Mouse (Mus musculus) large intestine, adult 2 months (tissue): ENCODE data around the gene Afmid. TPM values are rescaled to one million over a fixed set of nuclear protein-coding genes. Genes with fewer than 3 reads are reported as not detected.
"Not testable (repeated sequence)": the region's sequence is repeated elsewhere in the genome, so short reads cannot be mapped to it uniquely, and the experiment has no call there.

Experiments
- DNase-seq: peaks from one replicate; pipeline ENCODE4 v3.0.0-alpha.2; 2012; ENCODE audit warnings: low read depth, low spot score
- WGBS: fragments of 180-500 bp; shearing (Covaris S2); methylation state at CpG from one replicate; pipeline ENCODE4 v1.1.7; 2018; 5-methylcytosine and 5-hydroxymethylcytosine counted together
- polyA plus RNA-seq: library from polyadenylated mRNA; depleted of rRNA; stranded (reverse); fragments of >200 nt; gene quantifications from 2 replicates; pipeline ENCODE4 v1.2.3, GENCODE M21; 2012; rRNA removed

Afmid gene
- 9.3 and 13.5 TPM in 2 replicates for polyA plus RNA-seq

- no peak for DNase-seq
- WGBS = under 1% methylated on average over 34 of the region's 34 CpGs
These were observed at the start of gene Afmid, which contains the start of gene Tk1 for GRCm38 (mm10) chr11:117825333-117826101. Gene Afmid, plus strand, starts transcription at chr11:117825924. Gene Tk1, minus strand, starts transcription at chr11:117826092.

DNA sequence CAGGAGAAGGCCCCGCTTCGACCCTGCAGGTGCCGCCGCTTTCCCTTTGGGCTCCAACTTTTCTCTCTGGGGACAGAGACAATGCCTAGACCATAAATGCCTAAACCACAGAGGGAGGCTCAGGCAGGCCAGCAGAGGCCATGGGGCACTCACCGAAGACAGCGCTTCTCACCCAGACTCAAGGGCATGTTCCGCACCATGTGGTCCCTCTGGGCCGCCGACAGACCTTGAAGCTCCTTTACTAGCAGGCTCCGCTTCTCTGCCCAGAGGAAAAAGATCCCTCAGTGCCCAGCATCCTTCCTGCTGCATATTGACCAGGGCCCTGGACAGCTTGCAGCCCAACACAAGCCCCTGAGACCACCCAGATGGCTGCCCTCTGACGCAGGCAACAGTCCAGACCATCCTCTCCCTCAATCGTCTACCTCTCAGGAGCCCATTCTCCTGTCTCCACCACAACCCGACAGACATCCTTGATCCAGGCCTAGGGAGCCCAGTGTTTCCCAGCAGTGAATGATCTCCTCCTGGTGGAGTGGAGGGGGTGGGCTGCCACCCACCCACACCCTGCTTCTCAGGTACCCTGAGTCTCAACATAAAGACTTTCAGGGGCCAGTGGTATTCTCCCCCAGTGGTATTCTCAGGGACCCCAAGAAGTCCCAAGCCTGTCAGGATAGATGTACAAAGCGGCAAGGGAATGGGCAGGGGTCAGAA lies 49.5 kb upstream of the Afmid start:
- 93% methylated on average over 14 of the region's 14 CpGs for WGBS
- no peak for DNase-seq

DNA sequence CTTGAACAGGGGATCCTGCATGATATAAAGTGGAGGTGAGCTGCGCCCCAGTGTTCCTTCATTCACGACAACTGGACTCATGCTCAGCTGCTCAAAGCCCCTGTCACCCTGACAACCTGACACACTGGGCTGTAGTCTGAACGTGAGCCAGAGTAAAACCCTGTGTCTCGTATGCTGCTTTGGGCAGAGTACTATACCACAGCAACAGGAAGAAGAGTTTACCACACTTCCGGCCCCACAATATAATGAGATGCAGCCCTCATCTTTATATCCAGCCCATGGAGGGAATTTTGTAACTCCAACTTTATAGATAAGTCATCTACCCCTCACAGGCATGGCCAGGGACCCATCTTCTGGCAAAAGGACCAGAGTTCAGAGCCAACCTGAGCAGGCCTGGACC lies 48.6 kb upstream of the Afmid start:
- no peak for DNase-seq
- WGBS = 92% methylated on average over 5 of the region's 5 CpGs

DNA sequence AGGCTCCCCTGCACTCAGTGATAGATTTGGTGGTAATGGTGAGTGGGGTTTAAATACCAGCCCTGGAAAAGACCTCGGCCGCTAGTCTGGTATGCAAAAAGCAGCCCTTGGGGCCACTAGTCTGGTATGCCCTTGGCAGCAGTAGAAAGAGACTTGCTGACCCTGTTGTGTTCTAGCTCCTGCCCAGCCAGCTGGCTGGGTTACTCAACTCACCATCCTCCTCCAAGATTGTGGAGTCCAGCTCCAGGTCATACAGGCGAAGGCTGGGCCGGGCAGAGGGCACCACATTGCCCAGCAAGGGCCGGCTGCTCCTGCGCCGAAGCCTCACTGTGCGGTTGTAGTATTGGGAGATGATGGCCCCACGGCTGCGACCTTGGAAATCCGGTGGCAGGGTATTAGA lies 47.7 kb upstream of the Afmid start:
- DNase-seq = no peak
- 94% methylated on average over 11 of the region's 11 CpGs for WGBS

DNA sequence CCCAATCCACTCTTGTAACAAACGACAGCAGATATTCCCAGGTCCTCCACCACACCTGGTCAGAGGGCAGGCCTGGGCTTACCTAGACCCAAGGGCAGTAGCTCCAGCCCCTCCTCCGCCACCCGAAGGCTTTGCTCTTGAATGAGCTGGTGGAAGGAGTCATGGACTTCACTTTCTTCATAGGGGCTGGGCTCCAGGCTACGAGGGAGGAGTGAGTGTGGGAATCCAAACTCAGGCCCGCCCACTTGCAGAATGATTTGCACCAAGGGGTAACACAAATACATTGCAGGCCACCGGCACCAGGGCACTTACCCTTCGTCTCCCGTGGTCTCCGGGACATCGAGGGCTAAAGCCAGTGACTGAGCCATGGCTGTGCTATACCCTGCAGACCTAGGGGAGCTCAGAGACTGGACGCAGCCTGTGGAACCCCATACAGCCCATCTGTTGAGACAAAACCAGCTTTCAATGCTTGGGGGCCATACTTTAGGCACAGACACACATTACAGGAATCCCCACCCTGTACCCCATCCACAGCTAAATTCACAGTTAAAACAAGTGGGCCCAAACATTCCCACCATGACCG lies 46.8 kb upstream of the Afmid start:
- DNase-seq = no peak

GRCm38 (mm10) chr11:117779434-117780198 lies 46.1 kb upstream of the Afmid start:
- peak; percentile 43 for DNase-seq
- WGBS = 2% methylated on average over 38 of the region's 38 CpGs

More for the DNA sequence above, 46.8 kb upstream of the Afmid start:
- 24% methylated on average over 12 of the region's 12 CpGs for WGBS

- WGBS = 3% methylated on average over 17 of the region's 17 CpGs
- peak; percentile 45 for DNase-seq
These were observed 45.6 kb upstream of the Afmid start for GRCm38 (mm10) chr11:117780199-117780515.

DNA sequence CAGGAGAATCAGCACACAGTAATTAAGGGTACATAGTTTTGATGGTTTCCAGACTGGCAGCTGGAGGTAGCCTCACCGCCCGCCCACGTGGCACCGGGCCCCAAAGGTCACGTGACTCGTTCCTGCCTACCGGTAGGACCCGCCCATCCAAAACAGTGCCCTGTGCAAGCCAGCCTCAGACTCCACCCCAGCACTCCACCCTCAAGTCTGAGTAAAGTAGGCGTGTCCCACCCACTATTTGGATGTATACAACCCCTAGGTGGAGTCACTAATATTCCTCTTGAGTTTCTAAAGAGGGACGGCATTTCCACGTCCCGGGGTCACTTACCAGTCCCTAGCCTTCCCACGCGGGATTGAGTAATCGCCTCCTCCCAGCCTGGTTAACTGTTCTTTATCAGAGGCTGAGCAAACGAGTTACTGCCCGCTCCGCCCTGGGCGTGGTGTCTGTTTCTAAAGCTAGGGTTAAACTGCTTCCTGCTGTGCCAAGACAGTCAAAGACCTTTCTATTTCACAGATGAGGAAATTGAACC lies 45.1 kb upstream of the Afmid start:
- 2% methylated on average over 19 of the region's 19 CpGs for WGBS
- peak; percentile 96 for DNase-seq

DNA sequence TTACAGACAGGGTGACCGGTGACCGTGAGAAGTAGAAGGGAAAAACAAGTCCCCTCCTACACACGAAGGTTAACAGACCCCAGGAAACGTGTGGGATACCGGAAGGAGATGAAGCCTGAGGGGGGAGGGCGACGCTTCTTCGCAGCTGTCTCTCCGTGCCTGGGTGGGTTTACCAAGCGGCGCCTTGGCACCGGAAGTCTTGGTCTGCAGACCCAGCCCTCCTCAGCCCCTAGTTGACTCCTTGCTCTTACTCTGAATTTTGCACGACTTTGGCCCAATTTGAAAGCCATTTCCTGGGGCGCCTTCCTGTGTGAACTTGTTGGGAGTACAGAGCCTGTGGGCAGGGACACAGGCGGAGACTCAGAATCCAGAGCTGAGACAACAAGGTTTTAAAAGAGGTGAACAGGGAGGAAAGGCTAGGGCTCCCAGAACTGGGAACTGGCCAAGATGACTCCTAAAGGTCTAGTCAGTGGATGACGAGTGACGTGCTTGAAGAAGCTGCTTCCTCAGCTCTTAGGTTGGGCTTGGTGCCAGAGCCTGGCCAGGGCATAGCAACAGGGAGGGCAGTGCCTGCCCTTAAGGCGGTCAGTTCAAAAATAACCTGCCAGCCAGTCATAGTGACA lies 44.4 kb upstream of the Afmid start:
- WGBS = 8% methylated on average over 18 of the region's 18 CpGs
- peak; percentile 77 for DNase-seq

GRCm38 (mm10) chr11:117781993-117782704 lies 43.6 kb upstream of the Afmid start, which contains the start of the genes Tmc8 and Tmc6:
Gene Tmc8, plus strand, starts transcription at chr11:117782076.
Gene Tmc6, minus strand, starts transcription at chr11:117782198.
- 61% methylated on average over 24 of the region's 24 CpGs for WGBS
- DNase-seq = no peak

DNA sequence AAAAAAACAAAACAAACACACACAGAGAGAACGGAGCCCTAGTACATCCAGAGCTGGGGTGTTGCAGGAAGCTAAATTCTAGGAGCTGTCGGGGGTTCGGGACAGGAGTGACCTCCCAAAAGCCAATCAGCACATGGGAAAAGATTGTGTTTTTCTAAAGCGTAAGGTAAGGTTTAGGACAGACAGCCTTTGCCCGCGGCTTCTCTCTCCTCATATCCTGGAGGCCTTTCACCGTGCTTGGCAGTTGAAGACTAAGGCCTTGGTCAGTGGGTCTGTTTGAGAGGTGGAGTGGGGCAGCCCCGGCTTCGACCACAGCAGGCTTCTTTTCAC lies 43.1 kb upstream of the Afmid start:
- WGBS = 76% methylated on average over 9 of the region's 9 CpGs
- DNase-seq = no peak

- 42% methylated on average over 31 of the region's 31 CpGs for WGBS
These were observed 42.6 kb upstream of the Afmid start for GRCm38 (mm10) chr11:117783089-117783488.

DNA sequence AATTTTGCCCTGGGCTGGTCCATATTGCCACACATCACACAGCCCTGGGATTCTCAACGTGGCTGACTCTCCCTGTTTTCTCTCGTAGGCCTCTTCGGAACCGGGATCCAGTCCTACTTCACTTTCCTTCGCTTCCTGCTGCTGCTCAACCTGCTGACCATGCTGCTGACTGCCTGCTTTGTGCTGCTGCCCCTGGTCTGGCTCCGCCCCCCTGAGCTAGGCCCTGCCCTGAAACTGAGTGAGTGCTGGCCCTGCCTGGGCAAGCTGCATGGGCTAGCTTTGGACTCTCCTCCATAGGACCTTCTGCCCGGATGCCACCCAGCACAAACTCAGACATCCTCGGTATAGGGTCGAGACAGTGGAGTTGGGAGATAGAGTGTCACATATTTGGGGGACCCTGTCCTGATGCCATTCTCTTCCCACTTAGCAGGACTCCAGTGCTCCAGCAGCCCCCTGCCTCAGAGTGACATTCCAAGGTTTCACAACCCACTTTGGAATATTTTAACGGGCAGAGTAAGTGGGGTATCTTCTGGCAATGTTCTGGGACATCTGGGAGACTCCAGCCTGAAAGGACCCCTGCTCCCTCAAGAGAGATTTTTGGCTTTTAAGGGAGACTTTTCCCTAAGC lies 41.9 kb upstream of the Afmid start:
- no peak for DNase-seq
- 60% methylated on average over 10 of the region's 10 CpGs for WGBS

More at GRCm38 (mm10) chr11:117783089-117783488, 42.6 kb upstream of the Afmid start:
- DNase-seq = no peak

DNA sequence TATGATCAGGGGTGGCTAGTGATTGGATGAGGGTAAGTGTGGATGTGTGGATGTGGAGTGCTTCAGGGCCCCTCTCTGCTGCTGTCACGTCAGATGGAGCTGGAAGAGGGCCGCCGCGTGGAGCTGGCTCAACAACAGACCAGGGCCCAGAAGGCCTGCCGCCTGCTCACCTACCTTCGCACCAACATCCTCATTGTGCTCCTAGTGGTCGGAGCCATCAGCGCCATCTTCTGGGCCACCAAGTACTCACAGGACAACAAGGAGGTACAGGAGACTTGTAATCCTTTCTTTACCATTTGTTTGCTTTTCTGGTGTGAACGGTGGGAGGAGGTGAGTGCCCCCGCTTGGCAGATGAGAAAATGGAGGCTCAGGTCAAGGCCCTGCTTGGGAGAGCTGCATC lies 39.4 kb upstream of the Afmid start:
- WGBS = 9% methylated on average over 10 of the region's 10 CpGs
- no peak for DNase-seq

DNA sequence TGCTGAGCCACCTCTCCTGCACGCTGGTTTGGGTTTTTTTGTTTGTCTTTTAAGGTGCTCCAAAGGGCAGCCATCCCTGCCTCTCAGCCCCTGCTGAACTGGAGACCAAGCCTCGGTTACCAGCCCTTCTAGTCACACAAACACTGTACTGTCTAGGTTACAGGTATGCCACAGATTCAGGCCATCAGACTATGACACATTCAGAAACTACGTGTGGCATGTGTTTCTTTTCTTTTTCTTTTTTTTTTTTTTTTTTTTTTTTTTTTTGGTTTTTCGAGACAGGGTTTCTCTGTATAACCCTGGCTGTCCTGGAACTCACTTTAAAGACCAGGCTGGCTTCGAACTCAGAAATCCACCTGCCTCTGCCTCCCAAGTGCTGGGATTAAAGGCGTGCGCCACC lies 37.2 kb upstream of the Afmid start:
- DNase-seq = not testable (repeated sequence)
- 83% methylated on average over 7 of the region's 7 CpGs for WGBS

DNA sequence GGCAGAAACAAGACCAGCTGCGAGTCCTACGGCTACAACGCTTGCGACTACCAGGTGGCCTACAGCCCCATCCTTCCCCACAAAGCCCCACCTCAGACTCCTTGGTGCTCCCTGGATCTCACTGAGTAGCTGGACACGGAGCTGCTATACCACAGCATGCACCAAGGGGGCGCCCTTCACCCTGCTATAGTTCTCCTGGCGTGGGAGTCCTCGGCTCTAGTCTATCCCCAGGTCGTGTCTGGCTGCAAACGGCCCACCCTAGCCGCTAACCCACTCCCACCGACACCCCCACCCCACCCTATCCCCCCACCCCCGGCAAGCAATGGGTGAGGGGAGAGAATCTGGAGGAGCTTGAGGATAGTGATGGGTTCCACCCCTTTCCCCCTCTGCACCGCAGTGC lies 35.4 kb upstream of the Afmid start:
- DNase-seq = no peak
- WGBS = 2% methylated on average over 14 of the region's 14 CpGs

GRCm38 (mm10) chr11:117790703-117791440 lies 34.9 kb upstream of the Afmid start:
- WGBS = 22% methylated on average over 23 of the region's 23 CpGs

GRCm38 (mm10) chr11:117791441-117791761 lies 34.3 kb upstream of the Afmid start:
- 67% methylated on average over 9 of the region's 9 CpGs for WGBS
- DNase-seq = no peak

More at GRCm38 (mm10) chr11:117790703-117791440, 34.9 kb upstream of the Afmid start:
- DNase-seq = peak; percentile 83
